Mouse (Mus musculus) heart, embryonic 15.5 days (tissue): ENCODE results near the gene Lrch3. TPM values are rescaled to one million over a fixed set of nuclear protein-coding genes. Genes with fewer than 3 reads are reported as not detected.

ENCODE experiments used
- ATAC-seq: fragments of 200-750 bp; cut with Nextera tagmentation; replicated peaks from 2 replicates; pipeline ENCODE4 v1.8.0; 2017; ENCODE audit warnings: low read depth, moderate TSS enrichment; ENCODE audit not compliant: insufficient number of reproducible peaks, insufficient read depth, low FRiP score
- H3K27ac ChIP-seq: fragments of 300-500 bp; sonication (generic); 2 replicates; pipeline ENCODE4 v1.5.1; 2015; ENCODE audit warnings: mild to moderate bottlenecking, inconsistent platforms
- H3K27me3 ChIP-seq: fragments of 300-500 bp; sonication (generic); 2 replicates; pipeline ENCODE4 v1.6.1; 2015; ENCODE audit warnings: inconsistent platforms
- H3K36me3 ChIP-seq: fragments of 300-500 bp; sonication (generic); 2 replicates; pipeline ENCODE4 v1.6.1; 2015; ENCODE audit warnings: mild to moderate bottlenecking, inconsistent platforms
- H3K4me1 ChIP-seq: fragments of 300-500 bp; sonication (generic); replicated peaks from 2 replicates; pipeline ENCODE4 v1.6.1; 2015; ENCODE audit warnings: inconsistent platforms
- H3K4me2 ChIP-seq: fragments of 300-500 bp; sonication (generic); 2 replicates; pipeline ENCODE4 v1.6.1; 2015; ENCODE audit warnings: inconsistent platforms, mild to moderate bottlenecking, moderate library complexity
- H3K4me3 ChIP-seq: fragments of 300-500 bp; sonication (generic); 2 replicates; pipeline ENCODE4 v1.5.1; 2015; ENCODE audit warnings: mild to moderate bottlenecking, inconsistent platforms
- H3K9ac ChIP-seq: fragments of 300-500 bp; sonication (generic); 2 replicates; pipeline ENCODE4 v1.6.1; 2015; ENCODE audit warnings: mild to moderate bottlenecking, inconsistent platforms
- H3K9me3 ChIP-seq: fragments of 300-500 bp; sonication (generic); replicated peaks from 2 replicates; pipeline ENCODE4 v1.6.1; 2016; ENCODE audit warnings: inconsistent platforms
- WGBS: fragments of 180-500 bp; shearing (Covaris S2); methylation state at CpG from one replicate; pipeline ENCODE4 v1.1.7; 2015; ENCODE audit warnings: mixed read lengths; 5-methylcytosine and 5-hydroxymethylcytosine counted together
- polyA plus RNA-seq: library from polyadenylated mRNA; unstranded; fragments of >200 nt; fragmentation: Nextera tagmentation; extraction: Ambion mirVana; gene quantifications from 2 replicates; pipeline ENCODE4 v1.2.1, GENCODE M21; 2015

The Lrch3 gene
- polyA plus RNA-seq, 1 experiment from 2014 or later, result 15.0 TPM

DNA sequence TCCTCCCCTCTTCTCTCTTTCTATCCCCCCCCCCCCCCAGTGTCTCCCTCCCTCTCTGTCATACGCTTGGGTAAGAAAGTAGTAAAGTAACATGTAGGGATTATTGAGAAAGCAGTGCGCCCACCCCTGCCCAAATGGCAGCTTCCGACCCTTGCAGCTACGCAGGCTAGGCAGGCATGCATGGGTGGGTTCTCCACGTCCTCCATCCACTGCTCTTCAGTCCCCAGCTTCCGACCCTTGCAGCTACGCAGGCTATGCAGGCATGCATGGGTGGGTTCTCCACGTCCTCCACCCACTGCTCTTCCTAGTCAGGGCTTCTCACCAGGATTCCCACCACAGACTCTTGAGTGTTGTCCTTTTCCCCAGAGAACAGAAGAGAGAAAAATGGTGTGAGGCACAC is 34.1 kb downstream of the Lrch3 start:
- H3K4me2 ChIP-seq, result no peak overlapping the region
- WGBS, result 89% methylated on average over 8 of the region's 8 CpGs
- 0 out of 2 replicates have a peak, but pooled peaks cover 6% of the 10 kb centered on the region for H3K4me1 ChIP-seq
- H3K9ac ChIP-seq, result no peak overlapping the region
- no peak for ATAC-seq
- H3K4me3 ChIP-seq, result no peak overlapping the region
- H3K9me3 ChIP-seq, result peaks cover 4% of the 10 kb centered on the region; the same call in 1 of the 2 replicates
- no peak overlapping the region for H3K27ac ChIP-seq
- no peaks in the 10 kb centered on the region for H3K27me3 ChIP-seq
- peaks cover 7% of the 10 kb centered on the region for H3K36me3 ChIP-seq

DNA sequence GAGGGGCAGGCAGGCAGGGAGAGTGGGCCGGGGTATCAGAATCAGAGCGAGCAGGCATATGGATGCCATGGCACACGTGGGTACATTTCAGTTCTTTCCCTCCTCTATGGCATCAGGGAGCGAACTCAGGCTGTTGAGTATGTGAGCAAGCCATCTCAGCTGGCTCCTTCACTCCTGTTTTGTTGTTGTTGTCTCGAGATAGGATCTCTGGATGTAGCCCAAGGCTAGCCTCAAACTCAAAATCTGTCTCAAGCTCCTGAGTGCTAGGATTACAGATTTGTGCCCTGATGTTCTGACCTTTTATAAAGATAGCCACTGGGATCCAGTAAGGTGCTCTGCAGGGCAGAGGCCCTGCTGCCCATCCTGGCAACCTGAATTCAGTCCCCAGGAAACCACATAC is 34.8 kb downstream of the Lrch3 start:
- Histone ChIP-seq H3K36me3 (peaks cover 7% of the 10 kb centered on the region), H3K4me3 (no peak overlapping the region), H3K4me1 (0 out of 2 replicates have a peak, but pooled peaks cover 6% of the 10 kb centered on the region), H3K4me2 (no peak overlapping the region), H3K9me3 (peaks cover 4% of the 10 kb centered on the region; the same call in 1 of the 2 replicates), H3K27ac (no peak overlapping the region), H3K27me3 (no peaks in the 10 kb centered on the region), H3K9ac (no peak overlapping the region)
- ATAC-seq, result no peak
- WGBS, result 85% methylated on average over 5 of the region's 5 CpGs

DNA sequence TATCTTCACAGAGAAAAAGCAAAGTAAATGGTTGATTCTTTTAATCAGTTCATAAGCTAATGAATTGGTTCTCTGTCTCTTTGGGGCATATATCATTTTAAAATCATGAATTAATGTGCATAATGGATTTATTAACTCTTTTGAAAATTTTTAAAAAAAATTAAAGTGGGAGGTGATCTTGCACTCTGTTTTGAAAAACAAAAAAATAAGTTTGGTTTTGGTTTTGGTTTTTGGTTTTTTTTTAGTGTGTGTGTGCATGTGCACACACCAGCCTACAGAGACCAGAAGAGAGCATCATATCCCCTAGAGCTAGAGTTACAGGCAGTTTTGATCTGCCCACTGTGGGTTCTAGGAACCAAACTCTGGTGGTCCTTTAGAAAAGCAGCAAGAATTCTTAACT is 35.4 kb downstream of the Lrch3 start:
- H3K27me3 ChIP-seq, result no peaks in the 10 kb centered on the region
- no peak overlapping the region for H3K4me2 ChIP-seq
- H3K27ac ChIP-seq, result no peak overlapping the region
- no peak overlapping the region for H3K4me3 ChIP-seq
- H3K9ac ChIP-seq, result no peak overlapping the region
- 0 out of 2 replicates have a peak, but pooled peaks cover 6% of the 10 kb centered on the region for H3K4me1 ChIP-seq
- peaks cover 4% of the 10 kb centered on the region; the same call in 1 of the 2 replicates for H3K9me3 ChIP-seq
- ATAC-seq, result no peak
- peaks cover 7% of the 10 kb centered on the region for H3K36me3 ChIP-seq

DNA sequence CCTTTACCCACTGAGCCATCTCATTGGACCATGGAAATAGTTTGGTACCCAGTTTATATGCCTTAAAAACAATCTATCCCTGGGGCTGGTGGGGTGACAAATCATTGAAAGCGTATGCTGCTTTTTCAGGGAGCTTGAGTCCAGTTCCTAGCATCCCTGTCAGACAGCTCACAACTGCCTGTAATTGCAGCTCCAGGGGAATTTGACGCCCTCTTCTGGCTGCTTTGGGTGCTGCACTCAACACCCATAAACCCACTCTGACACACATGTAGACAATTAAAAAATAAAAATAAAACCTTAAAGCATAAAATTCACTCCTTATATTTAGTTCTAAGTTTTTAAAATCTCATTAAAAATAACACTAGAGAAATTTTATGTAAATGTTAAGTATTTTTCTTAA is 37.2 kb downstream of the Lrch3 start:
- ATAC-seq, result no peak
- H3K9ac ChIP-seq, result no peak overlapping the region
- H3K4me1 ChIP-seq, result 0 out of 2 replicates have a peak, but pooled peaks cover 6% of the 10 kb centered on the region
- H3K9me3 ChIP-seq, result peaks cover 4% of the 10 kb centered on the region; the same call in 1 of the 2 replicates
- no peak overlapping the region for H3K4me3 ChIP-seq
- H3K27me3 ChIP-seq, result no peaks in the 10 kb centered on the region
- H3K36me3 ChIP-seq, result peaks cover 16% of the 10 kb centered on the region
- 91% methylated on average over 2 of the region's 2 CpGs for WGBS
- H3K27ac ChIP-seq, result no peak overlapping the region
- H3K4me2 ChIP-seq, result no peak overlapping the region

DNA sequence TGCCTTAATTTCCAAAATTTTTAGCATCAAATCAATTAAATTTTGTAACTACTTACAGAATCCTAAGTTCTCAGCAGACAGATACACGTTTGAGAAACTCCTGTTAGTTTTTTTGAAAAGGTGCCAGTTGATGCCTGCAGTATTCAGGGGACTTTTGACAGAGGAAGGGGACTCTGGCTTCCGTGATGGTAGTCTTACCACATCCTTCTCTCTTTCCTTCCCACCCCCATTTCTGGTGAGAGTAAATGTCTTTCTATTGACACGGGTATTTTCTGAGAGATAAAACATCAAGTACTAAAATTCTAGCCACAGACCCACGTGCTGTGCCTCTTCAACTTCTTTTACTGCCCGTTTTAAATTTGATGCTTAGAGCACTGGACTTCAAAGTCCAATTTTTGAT is 39.9 kb downstream of the Lrch3 start:
- no peak overlapping the region for H3K27ac ChIP-seq
- no peak for ATAC-seq
- H3K4me2 ChIP-seq, result no peak overlapping the region
- H3K27me3 ChIP-seq, result no peaks in the 10 kb centered on the region
- no peak overlapping the region for H3K4me3 ChIP-seq
- peaks cover 16% of the 10 kb centered on the region for H3K36me3 ChIP-seq
- 72% methylated on average over 5 of the region's 5 CpGs for WGBS
- H3K4me1 ChIP-seq, result no peaks in the 10 kb centered on the region
- peaks cover 4% of the 10 kb centered on the region; the same call in 1 of the 2 replicates for H3K9me3 ChIP-seq
- no peak overlapping the region for H3K9ac ChIP-seq

DNA sequence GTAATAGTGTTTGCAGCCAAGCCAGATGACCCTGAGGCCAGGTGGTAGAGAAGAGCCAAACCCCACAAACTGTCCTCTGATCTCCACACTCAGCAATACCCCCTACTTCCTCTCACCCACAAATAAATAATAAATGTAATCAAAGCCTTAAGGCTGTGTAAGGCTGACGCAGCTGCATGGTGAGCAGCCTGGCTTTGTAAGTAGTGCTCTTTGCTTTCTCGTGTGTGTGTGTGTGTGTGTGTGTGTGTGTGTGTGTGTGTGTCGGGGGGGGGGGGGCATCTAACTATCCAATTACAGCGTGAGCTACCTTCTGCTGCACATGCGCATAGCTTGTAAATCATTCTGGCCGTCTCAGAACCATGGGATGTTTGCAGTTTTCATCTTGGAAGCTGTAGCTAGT is 40.4 kb downstream of the Lrch3 start:
- no peaks in the 10 kb centered on the region for H3K27me3 ChIP-seq
- H3K36me3 ChIP-seq, result peaks cover 18% of the 10 kb centered on the region
- H3K4me1 ChIP-seq, result no peaks in the 10 kb centered on the region
- no peak overlapping the region for H3K4me2 ChIP-seq
- H3K4me3 ChIP-seq, result no peak overlapping the region
- H3K27ac ChIP-seq, result no peak overlapping the region
- no peak for ATAC-seq
- WGBS, result 86% methylated on average over 6 of the region's 6 CpGs
- H3K9ac ChIP-seq, result no peak overlapping the region
- H3K9me3 ChIP-seq, result peaks cover 4% of the 10 kb centered on the region; the same call in 1 of the 2 replicates

GRCm38 (mm10) chr16:32956889-32957288 is 43.0 kb downstream of the Lrch3 start:
- no peaks in the 10 kb centered on the region for H3K27me3 ChIP-seq
- no peaks in the 10 kb centered on the region for H3K9me3 ChIP-seq
- ATAC-seq, result no peak
- no peak overlapping the region for H3K4me2 ChIP-seq
- H3K27ac ChIP-seq, result no peak overlapping the region
- WGBS, result 66% methylated on average over 5 of the region's 5 CpGs
- no peak overlapping the region for H3K9ac ChIP-seq
- no peaks in the 10 kb centered on the region for H3K4me1 ChIP-seq
- H3K36me3 ChIP-seq, result peaks cover 32% of the 10 kb centered on the region
- no peak overlapping the region for H3K4me3 ChIP-seq

DNA sequence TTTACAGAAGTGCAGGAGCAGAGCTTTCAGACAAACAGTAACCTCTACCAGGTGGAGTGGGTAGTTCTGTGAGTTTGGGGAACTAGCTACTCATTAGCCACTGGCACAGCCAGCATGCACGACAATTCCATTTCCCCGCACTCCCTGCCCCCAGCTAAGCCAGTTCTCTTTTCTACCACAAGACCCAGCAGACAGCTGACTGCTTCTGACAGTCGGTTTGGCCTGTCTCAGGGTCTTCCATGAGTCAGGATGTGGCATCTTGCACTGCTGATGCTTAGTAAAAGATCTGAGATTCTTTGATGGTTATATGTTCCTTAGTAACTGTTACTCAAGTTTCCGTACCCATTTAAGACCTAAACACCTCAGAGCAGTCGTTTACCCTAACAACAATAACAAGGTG is 58.6 kb downstream of the Lrch3 start:
- 78% methylated on average over 5 of the region's 5 CpGs for WGBS
- Histone ChIP-seq H3K27ac (no peak overlapping the region), H3K4me3 (no peak overlapping the region), H3K36me3 (peaks cover 31% of the 10 kb centered on the region), H3K9me3 (no peaks in the 10 kb centered on the region), H3K4me1 (no peaks in the 10 kb centered on the region), H3K27me3 (no peaks in the 10 kb centered on the region), H3K9ac (no peak overlapping the region), H3K4me2 (no peak overlapping the region)
- no peak for ATAC-seq

- Histone ChIP-seq H3K4me2 (no peak overlapping the region), H3K4me1 (no peaks in the 10 kb centered on the region), H3K27me3 (no peaks in the 10 kb centered on the region), H3K27ac (no peak overlapping the region), H3K4me3 (no peak overlapping the region), H3K9me3 (no peaks in the 10 kb centered on the region), H3K36me3 (peaks cover 34% of the 10 kb centered on the region), H3K9ac (no peak overlapping the region)
- WGBS, result 45% methylated on average over 2 of the region's 2 CpGs
- ATAC-seq, result no peak
These were observed 59.1 kb downstream of the Lrch3 start for GRCm38 (mm10) chr16:32973047-32973446.

DNA sequence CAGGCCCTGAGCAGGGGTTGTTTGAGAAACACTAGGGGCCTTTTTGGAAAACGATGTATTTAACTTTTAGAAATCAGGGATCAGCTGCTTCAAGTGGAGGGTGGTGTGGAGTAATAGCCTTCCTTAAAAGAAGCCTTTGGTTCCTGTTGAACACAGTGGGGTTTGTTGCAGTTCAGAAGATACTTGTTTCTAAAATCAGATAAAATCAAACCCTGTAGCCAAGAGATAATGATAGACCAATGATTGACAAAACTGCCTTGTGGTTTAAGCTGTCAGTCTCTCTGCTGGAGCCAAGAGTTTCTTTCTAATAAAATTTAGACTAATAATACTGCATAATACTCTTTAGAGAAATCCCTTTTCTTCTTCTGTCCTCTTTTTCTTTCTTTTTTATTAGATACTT is 66.3 kb downstream of the Lrch3 start:
- Histone ChIP-seq H3K9ac (no peak overlapping the region), H3K4me1 (no peaks in the 10 kb centered on the region), H3K27me3 (no peaks in the 10 kb centered on the region), H3K36me3 (peaks cover 49% of the 10 kb centered on the region), H3K4me3 (no peak overlapping the region), H3K9me3 (no peaks in the 10 kb centered on the region), H3K4me2 (no peak overlapping the region), H3K27ac (no peak overlapping the region)
- WGBS, result 90% methylated on average over 1 of the region's 1 CpGs
- ATAC-seq, result no peak

- Histone ChIP-seq H3K4me1 (no peaks in the 10 kb centered on the region), H3K27me3 (no peaks in the 10 kb centered on the region), H3K9me3 (no peaks in the 10 kb centered on the region), H3K9ac (no peak overlapping the region), H3K4me3 (no peak overlapping the region), H3K4me2 (no peak overlapping the region), H3K36me3 (peaks cover 45% of the 10 kb centered on the region), H3K27ac (no peak overlapping the region)
- ATAC-seq, result no peak
- WGBS, result 71% methylated on average over 4 of the region's 4 CpGs
These were observed 67.5 kb downstream of the Lrch3 start for GRCm38 (mm10) chr16:32981405-32981804.

GRCm38 (mm10) chr16:32984631-32985030 is 70.7 kb downstream of the Lrch3 start:
- Histone ChIP-seq H3K36me3 (peaks cover 54% of the 10 kb centered on the region), H3K4me1 (no peaks in the 10 kb centered on the region), H3K27me3 (no peaks in the 10 kb centered on the region), H3K4me3 (no peak overlapping the region), H3K9ac (no peak overlapping the region), H3K4me2 (no peak overlapping the region), H3K9me3 (no peaks in the 10 kb centered on the region), H3K27ac (no peak overlapping the region)
- WGBS, result 90% methylated on average over 2 of the region's 2 CpGs
- no peak for ATAC-seq
